Mouse (Mus musculus) gastrocnemius, postnatal 25 days (tissue): Measurements from ENCODE around the gene Amfr. TPM values are rescaled to one million over a fixed set of nuclear protein-coding genes. Genes with fewer than 3 reads are reported as not detected.

Experiments
- DNase-seq: peaks from one replicate; pipeline ENCODE4 v3.0.0; 2022
- long read RNA-seq, 2 experiments: library from polyadenylated mRNA; stranded (forward); transcript quantifications; one replicate each; pipeline ENCODE4 v2.0.0; 2021
- total RNA-seq, 2 experiments: library from RNA; stranded (reverse); gene quantifications; 1 replicate in 1 of 2; 2 replicates in 1 of 2; pipeline ENCODE4 v1.2.3; 2021

Amfr gene
- total RNA-seq: 10 to 100 TPM; 78.0 to 83.5 TPM
- long read RNA-seq, experiment 1, transcript Amfr-201 (14 exons, 3,880 nt): major isoform, 78 of 98 reads
- long read RNA-seq, experiment 1, partial matches to known transcripts: 7 of 98 reads
- long read RNA-seq, experiment 1, other reads (novel, unspliced or antisense): 12 of 98 reads
- long read RNA-seq, experiment 2, transcript Amfr-201 (14 exons, 3,880 nt): major isoform, 191 of 226 reads
- long read RNA-seq, experiment 2, partial matches to known transcripts: 21 of 226 reads
- long read RNA-seq, experiment 2, other reads (novel, unspliced or antisense): 11 of 226 reads

DNA sequence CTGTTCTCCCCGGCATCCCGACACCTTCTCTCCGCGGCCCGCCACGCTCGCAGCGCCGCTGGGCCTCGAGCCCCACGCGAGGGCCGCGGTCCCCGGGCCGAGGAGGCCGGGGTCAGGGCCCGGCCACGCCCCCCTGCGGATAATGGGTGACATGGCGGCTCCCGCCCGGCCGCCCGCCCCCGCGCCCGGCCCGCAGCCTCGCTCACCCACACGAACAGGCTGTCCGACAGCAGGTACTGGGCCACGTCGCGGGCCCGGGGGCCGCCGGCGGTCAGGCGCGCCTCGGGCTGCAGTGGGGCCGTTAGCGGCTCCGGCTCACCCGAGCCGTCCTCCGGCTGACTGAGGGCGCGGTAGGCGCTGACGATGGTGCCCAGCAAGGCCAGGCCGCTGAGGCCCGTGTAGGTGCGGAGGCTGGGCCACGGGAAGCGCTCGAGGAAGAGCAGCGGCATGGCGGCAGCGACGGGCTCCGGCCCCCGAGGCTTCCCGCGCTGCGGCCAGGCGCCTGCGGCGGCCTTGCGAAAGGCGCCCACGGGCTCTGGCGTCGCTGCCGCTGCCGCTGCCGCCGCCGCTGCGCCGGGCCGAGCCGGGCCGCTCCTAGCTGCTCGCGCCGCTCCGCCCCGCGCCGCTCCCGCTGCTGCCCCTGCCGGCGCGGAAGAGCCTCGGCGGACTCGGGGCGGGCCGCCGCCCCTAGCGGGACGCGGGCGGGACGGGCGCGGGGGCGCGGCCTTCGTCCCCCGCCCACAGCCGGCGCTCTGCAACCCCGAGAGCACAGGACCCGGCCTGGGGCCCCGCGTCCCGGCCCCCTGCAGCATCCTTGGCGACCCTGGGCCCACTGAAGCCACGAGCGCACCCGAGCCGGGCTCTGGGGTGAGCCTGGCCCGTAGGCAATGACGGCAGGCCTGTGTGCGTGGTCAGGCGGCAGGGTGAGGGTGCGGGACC is at the start of gene Amfr:
Gene Amfr, minus strand, starts transcription at position 830 of the 939 bp plus-strand sequence.
- peak; percentile 66 for DNase-seq

DNA sequence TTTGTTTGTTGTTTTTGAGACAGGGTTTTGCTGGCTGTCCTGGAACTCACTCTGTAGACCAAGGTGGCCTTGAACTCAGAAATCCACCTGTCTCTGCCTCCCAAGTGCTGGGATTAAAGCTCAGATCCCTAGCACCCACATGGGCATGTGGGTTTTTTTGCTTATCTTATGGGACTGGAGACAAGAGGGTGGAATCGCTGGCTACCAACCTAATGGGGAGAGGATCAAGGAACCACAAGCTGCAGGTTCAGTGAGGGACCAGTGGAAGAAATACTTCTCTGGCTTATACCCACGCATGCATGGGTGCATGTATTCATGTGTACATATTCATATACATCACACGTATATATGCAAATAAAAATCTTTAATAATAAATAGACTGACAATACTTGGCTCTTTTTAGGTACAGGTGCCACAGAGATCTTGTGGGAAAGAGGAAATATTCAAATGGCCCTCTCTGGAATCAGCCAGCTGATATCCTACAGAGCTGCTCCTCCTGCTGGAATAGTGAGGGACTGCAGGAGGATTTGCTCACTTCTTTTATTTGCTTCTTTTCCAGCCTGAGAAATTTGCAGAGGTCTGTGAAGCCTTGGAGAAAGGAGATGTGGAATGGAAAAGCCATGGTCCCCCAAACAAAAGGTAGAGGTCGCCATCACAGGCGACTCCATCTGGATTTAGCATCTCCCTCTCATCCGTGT is 44.7 kb upstream of the Amfr start:
- no peak for DNase-seq

DNA sequence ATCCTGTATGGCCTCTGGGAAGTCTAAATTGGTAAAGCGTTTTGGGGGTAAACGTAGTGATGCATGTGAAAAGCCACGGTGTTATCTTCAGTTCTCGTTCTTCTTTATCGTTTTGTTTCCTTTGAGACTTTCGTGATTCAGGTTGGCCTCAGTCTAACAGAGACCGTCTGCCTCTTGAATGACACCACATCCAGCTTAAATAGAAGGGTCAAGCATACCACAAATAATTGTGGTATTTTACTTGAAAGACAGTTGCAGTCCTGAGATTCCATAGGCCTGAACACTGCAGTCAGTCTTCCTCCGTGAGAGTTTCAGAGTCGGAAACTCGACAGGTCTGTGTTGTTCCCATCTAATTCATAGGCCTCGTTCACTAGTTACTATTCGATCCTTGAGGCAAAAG is 40.1 kb upstream of the Amfr start:
- DNase-seq: no peak

DNA sequence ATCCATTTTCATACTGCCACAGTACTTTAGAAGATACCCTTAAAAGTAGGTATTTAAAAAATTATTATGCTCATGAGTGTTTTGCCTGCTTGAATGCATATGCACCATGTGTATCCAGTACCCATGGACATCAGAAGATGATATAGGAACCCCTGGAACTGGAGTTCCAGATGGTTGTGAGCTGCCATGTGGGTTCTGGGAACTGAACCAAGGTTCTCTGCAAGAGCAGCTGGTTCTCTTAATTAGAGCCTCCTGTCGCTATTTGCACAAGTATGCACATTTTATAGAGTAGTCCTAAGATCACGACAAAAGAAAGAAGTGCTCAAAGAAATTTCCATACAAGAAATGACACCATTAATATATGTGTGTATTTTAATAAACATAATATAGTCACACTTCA is 35.2 kb upstream of the Amfr start:
- DNase-seq: no peak

DNA sequence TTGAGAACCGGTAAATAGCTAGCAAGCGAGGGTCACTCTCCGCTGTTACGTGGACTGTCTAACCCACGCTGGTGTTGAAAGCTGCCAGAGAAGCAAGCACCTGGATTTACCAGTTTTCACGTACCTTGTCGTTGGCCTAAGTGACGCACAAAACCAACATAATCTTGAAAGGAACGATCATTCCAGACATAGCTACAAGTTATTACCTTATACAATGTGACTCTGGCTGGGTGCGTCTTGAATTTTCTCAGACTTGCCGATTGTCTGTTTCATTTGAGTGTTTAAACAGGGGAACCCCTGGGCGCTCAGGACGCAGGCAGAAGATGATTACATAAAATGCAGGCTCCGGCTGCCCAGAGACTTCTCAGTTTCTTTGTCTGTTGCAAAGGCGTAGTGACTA is 25.2 kb upstream of the Amfr start:
- no peak for DNase-seq

DNA sequence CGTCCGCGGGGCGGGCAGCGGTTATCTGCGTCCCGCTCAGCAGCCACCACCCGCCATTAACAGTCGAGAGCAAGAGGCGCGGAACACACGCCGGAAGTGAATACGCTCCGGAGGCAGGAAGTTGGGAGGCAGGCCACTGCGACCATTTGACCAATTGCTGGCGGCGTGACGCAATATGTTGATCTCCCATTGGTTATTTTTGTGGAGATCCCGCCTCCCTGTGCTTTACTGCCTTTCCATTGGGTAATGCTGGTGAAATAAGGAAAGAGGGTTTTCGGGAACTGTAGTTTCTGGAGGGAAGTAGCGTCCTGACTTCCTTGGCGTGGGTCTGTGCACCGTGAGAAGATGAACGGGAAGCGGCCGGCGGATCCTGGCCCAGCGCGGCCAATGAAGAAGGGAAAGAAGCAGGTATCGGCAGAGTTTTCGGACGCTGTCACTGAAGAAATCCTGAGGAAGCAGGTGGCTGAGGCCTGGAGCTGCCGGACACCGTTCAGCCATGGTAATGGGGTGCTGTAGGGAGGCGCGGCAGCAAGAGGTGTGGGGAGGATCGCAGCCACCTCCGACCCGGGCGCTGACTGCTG is 24.4 kb upstream of the Amfr start, which contains the start of the genes Nudt21 and Ogfod1:
Gene Nudt21, minus strand, starts transcription at position 88 of the 581 bp plus-strand sequence.
Gene Ogfod1, plus strand, starts transcription at position 255 of the 581 bp plus-strand sequence.
- DNase-seq: peak; percentile 91

DNA sequence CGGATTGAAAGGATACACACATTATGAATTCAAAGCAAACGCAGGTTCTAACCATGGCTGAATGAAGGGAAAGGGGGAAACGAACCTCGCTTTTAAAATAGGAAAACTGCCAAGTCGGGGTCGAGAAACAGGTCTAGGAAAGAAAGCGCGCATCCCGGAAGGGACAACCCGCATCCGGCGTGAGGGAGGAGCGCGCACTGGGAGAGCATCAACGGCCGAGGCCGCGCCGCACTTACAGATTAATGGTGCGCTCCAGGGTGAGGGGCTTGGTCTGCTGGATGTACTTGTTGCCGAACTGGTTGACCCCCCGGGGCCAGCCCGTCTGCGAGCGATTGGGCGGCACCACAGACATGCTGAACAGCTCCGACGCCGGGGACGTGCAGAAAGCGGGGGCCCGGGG is 23.9 kb upstream of the Amfr start:
- DNase-seq: peak; percentile 42

DNA sequence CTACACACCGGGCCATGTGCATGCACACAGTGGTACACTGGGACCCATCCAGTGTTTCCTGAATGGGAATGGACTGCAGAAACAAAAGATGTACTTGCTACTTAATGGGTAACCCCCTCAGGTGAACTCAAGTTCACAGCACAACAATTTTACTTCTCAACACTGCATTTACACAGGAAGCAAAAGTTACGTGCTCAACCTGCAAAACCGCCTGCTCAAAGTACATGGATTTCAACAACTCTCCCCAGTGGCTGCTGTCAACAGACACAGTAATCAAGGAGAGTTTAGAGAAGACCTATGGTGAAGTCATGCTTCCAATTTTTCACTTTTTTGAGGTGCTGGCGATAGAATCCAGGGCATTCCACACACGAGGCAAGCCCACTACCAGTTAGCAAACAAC is 22.6 kb upstream of the Amfr start:
- DNase-seq: no peak

DNA sequence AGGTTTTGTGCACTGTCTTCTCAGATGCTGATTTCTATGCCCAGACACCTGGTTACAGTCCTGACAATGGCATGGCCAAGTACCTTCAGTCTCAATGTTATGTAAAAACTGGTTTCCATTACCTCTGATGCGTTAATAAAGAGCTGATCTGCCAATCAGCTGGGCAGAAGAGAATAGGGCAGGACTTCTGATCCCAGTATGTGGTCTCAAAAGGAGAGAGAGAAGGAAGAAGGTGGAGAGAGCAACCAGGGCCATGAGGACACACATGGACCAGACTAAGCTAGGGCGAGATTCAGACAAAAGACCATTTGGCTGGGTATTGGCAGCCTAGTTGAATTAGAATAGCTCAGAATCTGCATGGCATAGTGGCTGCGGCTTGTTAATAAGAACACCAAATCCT is 21.0 kb upstream of the Amfr start:
- no peak for DNase-seq

DNA sequence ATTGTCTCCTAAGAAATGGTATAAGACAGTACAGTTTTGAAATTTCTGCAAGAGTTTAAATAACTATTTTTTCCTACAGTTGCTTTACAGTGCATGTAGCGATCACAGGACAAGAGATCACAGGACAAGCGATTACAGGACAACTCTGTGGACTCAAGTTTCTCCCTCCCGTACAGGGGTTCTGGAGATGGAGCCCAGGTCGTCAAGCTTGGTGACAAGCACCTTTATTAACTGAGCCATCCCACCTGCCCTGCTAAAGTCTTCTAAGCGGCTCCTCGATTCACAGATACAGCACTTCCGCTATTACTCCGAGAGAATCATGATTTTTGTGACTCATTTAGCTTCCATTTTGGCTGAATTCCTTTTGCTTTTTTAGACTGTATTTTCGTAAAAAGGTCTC is 17.1 kb upstream of the Amfr start:
- DNase-seq: no peak

DNA sequence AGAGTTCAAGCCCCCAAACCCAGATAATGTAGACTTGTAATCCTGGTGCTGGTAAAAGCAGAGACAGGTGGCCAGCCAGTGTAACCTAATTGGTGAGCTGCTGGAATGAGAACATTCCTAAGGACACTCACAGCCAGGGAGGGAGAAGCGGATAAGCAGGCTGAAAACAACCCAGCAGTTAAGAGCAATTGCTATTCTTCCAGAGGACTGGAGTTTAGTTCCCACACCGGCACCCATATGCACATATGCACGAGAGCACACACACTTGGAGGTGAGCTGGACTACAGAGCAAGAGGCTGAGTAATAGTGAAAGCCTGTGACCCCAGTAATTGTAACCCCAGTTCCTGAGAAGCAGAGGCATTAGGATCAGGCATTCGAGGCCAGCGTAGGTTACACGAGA is 11.3 kb upstream of the Amfr start:
- DNase-seq: no peak

DNA sequence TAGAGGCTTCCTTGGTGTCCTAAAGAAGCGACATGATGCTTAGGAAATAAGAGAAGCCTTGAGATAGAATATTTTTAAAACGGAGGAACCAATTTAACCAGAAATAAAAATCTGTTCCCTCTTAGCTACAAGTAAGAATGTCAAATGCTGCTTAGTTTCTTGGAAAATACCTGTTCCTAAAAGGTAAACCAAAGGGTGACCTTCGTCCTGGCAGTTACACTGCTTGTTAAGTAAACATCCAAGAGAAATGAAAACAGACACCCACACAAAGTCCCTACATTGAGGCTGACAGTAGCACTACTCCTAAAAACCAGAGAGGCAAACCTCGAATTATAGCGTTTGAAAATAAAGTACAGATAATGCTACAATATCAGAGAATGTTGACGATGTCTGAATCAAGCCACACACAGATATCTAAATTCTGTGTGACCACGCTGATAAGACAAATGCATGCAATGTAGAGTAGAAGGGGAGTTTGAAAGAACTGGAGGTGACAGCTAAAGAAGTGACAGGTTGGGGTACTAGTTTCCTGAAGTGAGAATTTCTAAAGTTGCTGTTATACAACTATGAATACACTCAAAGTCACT is 477 bp upstream of the Amfr start:
- no peak for DNase-seq

DNA sequence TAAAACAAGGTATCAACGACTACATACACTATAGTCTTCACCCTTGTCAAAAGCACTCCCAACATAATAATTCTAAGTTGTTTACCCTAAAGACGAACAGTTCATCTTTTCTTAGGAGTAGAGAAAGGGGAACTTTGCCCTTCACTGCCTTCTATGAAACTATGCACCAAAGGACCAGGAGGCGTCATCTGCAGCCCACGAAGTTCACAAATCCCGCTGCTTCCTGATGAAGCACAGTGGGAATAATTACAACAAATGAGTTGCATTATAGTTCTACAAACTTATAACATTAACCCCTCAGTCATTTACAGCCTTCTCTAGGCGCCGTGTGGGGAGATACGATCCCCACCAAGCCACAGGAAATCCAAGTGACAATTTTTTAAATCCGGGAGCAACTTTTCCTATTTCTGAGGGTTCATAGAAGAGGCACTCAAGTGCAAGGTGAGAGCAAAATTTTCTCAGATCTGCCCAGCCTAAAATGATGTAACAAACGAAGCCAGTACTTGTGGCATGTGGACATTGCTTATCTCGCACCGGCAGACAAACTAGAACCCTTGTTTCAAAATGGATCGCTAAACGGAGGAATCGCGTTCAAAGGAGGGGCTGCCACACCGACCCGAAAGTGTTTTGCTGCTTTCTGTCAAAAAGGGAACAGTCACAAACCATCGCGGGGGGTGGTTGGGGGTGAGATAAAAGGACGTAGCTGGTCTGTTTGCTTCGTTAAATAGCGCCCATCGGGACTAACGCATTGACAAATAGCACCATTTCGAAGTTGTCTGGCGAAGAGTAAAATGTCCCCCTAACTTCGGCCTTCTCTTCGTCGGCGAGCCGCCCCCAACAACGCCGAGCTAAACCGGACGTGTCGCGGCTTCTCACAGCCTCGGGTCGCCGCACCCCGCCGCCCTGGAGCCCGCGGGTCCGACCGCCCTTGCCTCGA is 1.3 kb downstream of the Amfr start:
- DNase-seq: no peak

DNA sequence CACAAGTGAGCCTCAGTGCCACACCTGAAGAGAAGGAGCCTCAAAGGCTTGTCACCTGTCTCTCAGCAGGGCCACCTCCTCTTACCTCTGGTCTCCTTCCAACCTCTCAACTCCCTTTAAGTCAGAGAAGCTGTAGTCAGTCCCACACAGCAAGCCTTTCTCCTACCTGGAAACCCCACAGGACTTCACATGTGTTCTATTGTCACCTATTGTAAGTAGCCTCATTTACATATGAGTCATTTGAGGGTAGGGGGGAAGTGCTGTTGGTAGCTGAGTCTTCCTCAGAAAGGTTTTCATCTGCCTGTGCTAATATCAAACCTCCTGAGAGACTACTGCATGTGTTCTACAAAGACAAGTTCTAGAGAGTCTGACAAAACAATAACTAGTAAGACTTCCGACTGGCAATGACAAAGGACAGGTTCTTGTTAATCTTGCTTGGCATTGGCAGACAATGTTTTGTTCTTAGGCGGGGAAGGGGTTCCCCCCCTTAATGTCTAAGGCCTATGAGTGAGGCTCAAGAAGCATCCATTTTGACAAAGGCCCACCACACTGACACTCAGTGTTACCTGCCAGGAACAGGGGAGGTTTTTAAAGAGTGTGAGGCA is 2.4 kb downstream of the Amfr start:
- DNase-seq: no peak

DNA sequence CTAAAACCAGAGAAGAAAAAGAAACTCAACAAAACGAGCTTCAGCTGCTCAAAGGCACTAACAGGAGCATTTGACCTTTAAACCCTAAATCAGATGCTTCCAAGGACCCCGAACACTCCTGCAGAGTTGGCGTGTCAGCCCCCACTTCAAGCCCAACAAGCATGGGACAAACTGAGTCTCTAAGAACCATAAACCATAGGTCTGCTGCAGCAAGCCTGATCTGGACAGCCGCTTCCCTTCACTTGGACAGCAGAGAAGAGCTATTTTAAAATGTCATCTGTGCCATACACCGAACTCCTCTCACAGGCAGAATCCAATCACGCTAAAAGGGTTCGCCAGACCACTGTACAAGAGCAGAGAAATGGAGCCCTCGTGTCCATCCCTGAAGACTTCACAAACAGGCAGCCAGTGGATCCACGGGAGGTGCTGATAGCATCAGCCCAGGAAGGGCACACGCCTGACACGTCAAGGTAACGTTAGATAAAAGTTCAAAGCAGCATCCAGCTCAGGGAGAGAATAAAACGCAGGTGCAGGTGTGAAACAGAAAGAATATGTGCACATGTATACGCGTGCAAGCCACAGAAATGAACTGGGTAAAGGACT is 3.3 kb downstream of the Amfr start:
- no peak for DNase-seq

DNA sequence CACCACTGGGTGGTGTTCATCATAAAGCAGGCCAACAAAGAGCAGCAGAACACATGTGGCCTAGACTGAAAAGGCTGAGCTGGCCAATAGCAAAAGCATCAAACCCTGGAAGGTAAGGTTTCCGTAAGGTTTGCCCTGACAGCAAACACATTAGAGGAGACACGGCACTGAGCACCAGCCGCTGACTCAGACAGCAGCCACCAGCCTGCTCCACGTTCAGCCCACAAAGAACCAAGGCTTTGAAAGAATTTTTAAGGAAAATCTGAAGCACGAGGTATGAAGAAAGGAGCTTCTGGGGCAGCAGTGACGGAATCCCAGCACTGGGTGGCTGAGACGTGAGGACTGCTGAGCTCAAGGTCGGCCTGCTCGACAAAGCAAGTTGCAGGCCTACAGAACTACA is 8.5 kb downstream of the Amfr start:
- no peak for DNase-seq

DNA sequence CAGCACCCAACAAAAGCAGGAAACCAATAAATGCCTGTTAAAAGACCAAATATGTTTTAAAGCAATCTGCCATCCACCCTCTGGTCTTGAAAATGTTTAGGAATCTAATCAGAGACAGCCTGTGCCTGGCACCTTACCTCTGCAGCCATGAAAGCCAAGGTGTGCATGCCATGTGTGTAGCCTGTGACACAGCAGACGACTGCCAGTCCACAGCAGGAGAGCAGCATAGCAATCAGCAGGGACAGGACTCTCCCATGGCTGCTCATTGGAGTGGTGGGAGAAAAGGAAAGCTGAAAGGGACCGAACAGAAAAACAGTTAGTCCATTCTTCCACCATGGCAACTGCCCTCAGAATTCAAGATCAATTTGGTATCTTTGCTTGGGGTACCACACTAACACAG is 13.7 kb downstream of the Amfr start:
- no peak for DNase-seq

DNA sequence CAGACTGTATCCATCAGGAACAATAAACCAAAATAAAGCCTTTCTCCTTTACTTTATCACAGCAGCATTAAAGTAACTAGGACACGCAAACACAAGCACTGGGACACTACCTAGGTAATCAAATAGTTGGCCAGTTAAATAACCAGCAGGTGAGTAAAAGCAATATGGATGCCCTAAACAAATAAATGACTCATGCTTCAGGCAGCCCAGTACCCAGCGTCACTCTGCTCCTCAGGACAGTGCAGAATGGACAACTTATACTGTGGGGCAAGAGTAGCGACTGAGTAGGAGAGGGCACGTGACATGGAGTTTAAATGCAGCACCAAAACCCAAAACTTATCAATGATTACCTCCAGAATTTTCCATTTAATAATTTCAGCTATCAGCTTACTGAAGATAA is 22.9 kb downstream of the Amfr start:
- no peak for DNase-seq

DNA sequence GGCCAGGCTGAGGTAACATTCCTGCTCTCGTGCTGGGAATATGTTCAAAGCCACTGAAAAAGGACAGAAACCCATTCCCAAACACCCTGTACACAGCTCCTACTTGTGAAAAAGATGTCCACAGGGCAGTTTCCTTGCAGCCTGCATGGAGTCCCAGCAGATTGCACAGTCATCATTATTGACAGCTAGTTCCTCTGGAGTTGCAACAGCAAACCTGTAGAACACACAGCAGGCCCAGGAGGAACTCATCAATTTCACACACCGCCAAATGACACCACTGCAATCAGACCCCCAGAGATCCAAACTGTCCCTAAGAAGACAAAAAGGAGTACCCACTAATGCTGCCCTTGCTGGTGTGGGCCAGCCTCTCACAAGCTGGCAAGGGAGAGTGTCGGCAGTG is 27.9 kb downstream of the Amfr start:
- DNase-seq: no peak

DNA sequence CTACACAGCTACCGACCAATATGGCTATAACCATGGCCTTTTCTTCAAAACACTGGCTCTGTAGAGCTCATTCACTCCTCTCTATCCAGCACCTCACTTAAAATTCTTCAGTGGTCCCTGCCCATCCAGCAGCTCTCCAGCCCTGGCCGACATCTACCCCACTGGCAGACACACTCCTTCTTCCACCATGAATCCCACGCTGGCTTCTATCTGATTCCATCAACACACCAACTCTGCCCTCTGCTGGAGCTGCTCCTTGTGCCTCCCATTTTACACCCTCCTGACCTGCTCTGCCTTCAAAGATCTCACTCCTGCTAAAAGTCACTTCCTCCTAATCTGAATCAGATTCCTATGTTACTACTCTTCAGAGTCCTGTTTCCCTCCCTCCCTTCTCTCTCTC is 28.8 kb downstream of the Amfr start:
- no peak for DNase-seq
